Mouse (Mus musculus): ENCODE data around the gene Eva1a.

DNA sequence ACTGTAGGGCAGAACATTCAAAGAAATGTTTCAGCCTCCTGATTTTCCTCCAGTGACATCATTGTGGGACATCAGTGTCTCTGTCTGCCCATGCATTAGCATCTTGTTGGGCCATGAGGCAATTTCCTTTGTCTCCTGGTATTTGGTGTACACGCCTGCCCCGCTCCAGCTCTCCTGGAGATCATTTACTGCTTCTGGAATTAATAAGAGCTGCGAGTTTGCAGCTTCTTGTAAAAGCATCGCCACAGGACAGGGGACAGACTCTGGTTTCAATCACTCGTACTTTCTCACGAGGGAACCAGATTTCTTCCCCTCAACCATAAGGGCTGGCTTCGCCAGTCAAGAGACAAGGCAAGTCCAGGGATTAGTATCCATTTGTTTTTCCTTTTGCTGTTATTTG, 3.6 kb upstream of the Eva1a start:
- TF ChIP-seq POLR2A (IDR thresholded peaks at IDR 0.05; ENCODE audit: control insufficient read depth, low read depth, low read length): no peak
- TF ChIP-seq CTCF (IDR thresholded peaks at IDR 0.05; ENCODE audit: control insufficient read depth, insufficient read depth, insufficient replicate concordance, low read depth, low read length): no peak

Data from testis, adult 2 months (tissue).